ENCODE assay signal across 8 mouse cellular contexts in genomic region chr3:84123461-84123860, GRCm38 (mm10). TPM values are rescaled to one million over a fixed set of nuclear protein-coding genes. Genes with fewer than 3 reads are reported as not detected.
DNase-seq lines count a peak whose midpoint lies in the region; ATAC-seq and TF ChIP-seq lines count a peak whose summit lies in the region.

No protein-coding gene starts in this region.

- no peaks in the 10 kb centered on the region for H3K27me3 ChIP-seq in forebrain, embryonic 10.5 days (ENCODE audit: poor library complexity, severe bottlenecking)
- H3K27me3 ChIP-seq in forebrain, embryonic 14.5 days (replicated peaks; ENCODE audit: control insufficient read depth, insufficient read depth, low read length) = no peaks in the 10 kb centered on the region

- no peak overlapping the region for H3K9ac ChIP-seq in forebrain, embryonic 14.5 days (ENCODE audit: low read length)

- H3K4me1 ChIP-seq in forebrain, embryonic 10.5 days = peaks cover 8% of the 10 kb centered on the region; the same call in 1 of the 2 replicates
- H3K4me1 ChIP-seq in forebrain, embryonic 14.5 days (ENCODE audit: control insufficient read depth, insufficient read depth, low read length) = no peaks in the 10 kb centered on the region

- intact Hi-C loops in heart, postnatal 14 days (cut with DNase I) = loop anchor here (1.0 to 10.0 kb wide), 3 partner anchors 81 to 209 kb away; partner anchors contain the start of gene Tmem131l
- intact Hi-C loops in heart, postnatal 25 days (cut with DNase I) = loop anchor here (1.0 to 2.0 kb wide), 3 partner anchors 83 to 208 kb away; partner anchors contain the start of gene Tmem131l

- no peak for TF ChIP-seq POLR2A in brain, embryonic 14.5 days (IDR thresholded peaks at IDR 0.05; ENCODE audit: borderline replicate concordance, extremely low read depth, insufficient read depth, insufficient read length, poor library complexity, severe bottlenecking)

- H3K9me3 ChIP-seq in forebrain, embryonic 10.5 days = no peaks in the 10 kb centered on the region
- H3K9me3 ChIP-seq in forebrain, embryonic 14.5 days (replicated peaks; ENCODE audit: control insufficient read depth, low read length) = no peaks in the 10 kb centered on the region

- no peak overlapping the region for H3K4me2 ChIP-seq in forebrain, embryonic 14.5 days (ENCODE audit: low read length)

- DNase-seq in heart, postnatal 14 days = peak; percentile 37 to 49
- DNase-seq in heart, postnatal 25 days (ENCODE audit: low spot score) = no peak
- DNase-seq in spleen, adult 12 weeks (ENCODE audit: low spot score) = peak; percentile 31
- no peak for DNase-seq in spleen, postnatal 4 days (ENCODE audit: low spot score in 2 of 2)
- DNase-seq in brain, embryonic 14.5 days (ENCODE audit: low read depth) = peak; percentile 20
- DNase-seq in forebrain, embryonic 10.5 days (ENCODE audit: extremely low spot score, low spot score) = no peak
- no peak for DNase-seq in forebrain, embryonic 14.5 days (ENCODE audit: low spot score)

- no peaks in the 10 kb centered on the region for H3K36me3 ChIP-seq in forebrain, embryonic 10.5 days (replicated peaks)
- no peaks in the 10 kb centered on the region for H3K36me3 ChIP-seq in forebrain, embryonic 14.5 days (ENCODE audit: control insufficient read depth, insufficient read depth, low read length)

- WGBS in forebrain, embryonic 10.5 days = 83% methylated on average over 3 of the region's 3 CpGs
- 80% methylated on average over 3 of the region's 3 CpGs for WGBS in forebrain, embryonic 14.5 days

- peak; percentile 49; the same call in 1 of the 2 replicates for TF ChIP-seq CTCF in brain, embryonic 14.5 days (IDR thresholded peaks at IDR 0.05; ENCODE audit: borderline replicate concordance, extremely low read depth, insufficient read depth, insufficient read length)

- no peak overlapping the region for H3K4me3 ChIP-seq in forebrain, embryonic 10.5 days
- no peak overlapping the region for H3K4me3 ChIP-seq in forebrain, embryonic 14.5 days (ENCODE audit: low read depth, low read length)

- ATAC-seq in megakaryocyte progenitor cell, adult 5-6 weeks (replicated peaks; ENCODE audit: poor library complexity) = peak; percentile 66
- ATAC-seq in forebrain, embryonic 14.5 days = no peak

- no peak overlapping the region for H3K27ac ChIP-seq in forebrain, embryonic 10.5 days
- no peak overlapping the region for H3K27ac ChIP-seq in forebrain, embryonic 14.5 days (ENCODE audit: low read depth, low read length)

RNA-seq across cellular contexts. Expression of gene Mnd1, which starts 32.1 kb away (rescaled TPM):
- 1 to 10 TPM; 4.0 to 6.5 TPM for total RNA-seq in heart, postnatal 14 days (2021)
- total RNA-seq in heart, postnatal 25 days (2021) = 1 to 10 TPM; 3.2 to 4.2 TPM
- 1.7 and 2.5 TPM in 2 replicates for polyA plus RNA-seq in brain, embryonic 14.5 days (2012; rRNA removed)
- total RNA-seq in megakaryocyte progenitor cell, adult 5-6 weeks (2015) = 34.4 and 37.2 TPM in 2 replicates
- 38.1 and 43.0 TPM in 2 replicates for total RNA-seq in megakaryocyte progenitor cell, adult 5-6 weeks (2017)
- 14.7 and 15.3 TPM in 2 replicates for polyA plus RNA-seq in forebrain, embryonic 10.5 days (2016; fragmentation: Nextera tagmentation; extraction: Ambion mirVana)
- 2.8 and 3.6 TPM in 2 replicates for polyA plus RNA-seq in forebrain, embryonic 14.5 days (2014; fragmentation: Nextera tagmentation; extraction: Ambion mirVana)

RNA-seq across cellular contexts. Expression of gene Gm6525, which starts 50.4 kb away (rescaled TPM):
- total RNA-seq in heart, postnatal 14 days (2021) = not detected
- total RNA-seq in heart, postnatal 25 days (2021) = not detected
- not detected in 2 replicates for polyA plus RNA-seq in brain, embryonic 14.5 days (2012; rRNA removed)
- 0.27 TPM in 1 of 2 replicates, not detected in the other for total RNA-seq in megakaryocyte progenitor cell, adult 5-6 weeks (2015)
- 0.54 and 1.1 TPM in 2 replicates for total RNA-seq in megakaryocyte progenitor cell, adult 5-6 weeks (2017)
- polyA plus RNA-seq in forebrain, embryonic 10.5 days (2016; fragmentation: Nextera tagmentation; extraction: Ambion mirVana) = 0.87 and 1.5 TPM in 2 replicates
- polyA plus RNA-seq in forebrain, embryonic 14.5 days (2014; fragmentation: Nextera tagmentation; extraction: Ambion mirVana) = 0.87 and 0.97 TPM in 2 replicates

Comparison
In these comparisons a context has a peak if more than half of its experiments do, and no peak if none do; other contexts are left out.
1. DNase-seq: peak in heart, postnatal 14 days (2 of 2), spleen, adult 12 weeks (single experiment) and brain, embryonic 14.5 days (single experiment); none in heart, postnatal 25 days (single experiment), spleen, postnatal 4 days (0 of 2), forebrain, embryonic 10.5 days (single experiment) and forebrain, embryonic 14.5 days (single experiment).
2. RNA of gene Mnd1, which starts 32.1 kb away (total RNA-seq): 34.4 to 43.0 TPM in megakaryocyte progenitor cell, adult 5-6 weeks; 4.0 to 6.5 TPM in heart, postnatal 14 days and 3.2 to 4.2 TPM in heart, postnatal 25 days; every median in the first group is over 4 times any median in the second.